Mouse (Mus musculus) lung, postnatal 4 days (tissue): Measurements from ENCODE around the gene Fcer2a.
A peak's percentile ranks its signal among the peaks of the same experiment; 100 is the strongest.

Source experiments
- DNase-seq, 2 experiments: peaks; one replicate each; pipeline ENCODE4 v3.0.0; 2021

Gene Fcer2a

DNA sequence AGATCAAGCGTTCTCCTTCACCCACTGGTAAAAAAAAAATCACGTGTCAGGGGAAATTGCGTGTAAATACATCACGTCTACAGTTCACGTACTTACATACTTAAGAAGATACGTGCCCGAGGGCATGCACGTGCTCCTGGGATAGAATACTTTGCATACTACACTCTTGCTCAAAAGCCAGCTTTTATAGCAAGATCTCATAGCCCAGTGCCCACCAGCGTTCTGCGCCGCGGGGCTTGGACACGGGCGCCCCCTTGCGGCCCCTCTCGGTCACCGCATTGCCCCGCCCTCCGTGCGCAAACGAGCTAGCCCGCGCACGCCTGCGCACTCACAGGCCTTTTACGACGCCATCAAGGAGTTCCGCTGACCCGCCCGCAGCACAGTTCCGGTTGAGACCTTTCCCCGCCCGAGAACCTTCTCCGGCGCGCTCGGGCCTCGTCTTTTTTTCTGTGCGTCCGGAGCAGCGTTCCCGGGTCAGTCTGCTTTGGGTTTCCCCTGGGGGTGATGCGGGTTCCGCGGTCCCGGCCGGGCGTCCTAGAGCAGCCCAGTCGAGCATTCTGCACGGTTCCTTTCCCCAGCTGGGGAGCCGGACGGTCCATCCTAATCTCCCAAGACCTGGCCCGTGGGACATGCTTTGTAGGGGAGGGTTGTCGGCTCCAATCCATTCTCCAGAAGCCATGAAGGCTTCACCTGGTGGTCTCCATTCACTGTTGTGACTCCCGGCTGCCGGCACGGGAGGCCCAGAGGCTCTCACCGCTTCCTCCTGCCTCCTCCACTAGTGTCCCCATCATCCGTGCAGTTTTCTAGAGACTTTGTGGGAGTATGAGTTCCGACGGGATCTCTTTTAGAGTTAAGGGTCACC lies 17.6 kb downstream of the Fcer2a start, which contains the start of gene Trappc5:
Trappc5 (plus strand) TSS at position 169 of the 862 bp plus-strand sequence.
- peak; percentile 96 for DNase-seq

DNA sequence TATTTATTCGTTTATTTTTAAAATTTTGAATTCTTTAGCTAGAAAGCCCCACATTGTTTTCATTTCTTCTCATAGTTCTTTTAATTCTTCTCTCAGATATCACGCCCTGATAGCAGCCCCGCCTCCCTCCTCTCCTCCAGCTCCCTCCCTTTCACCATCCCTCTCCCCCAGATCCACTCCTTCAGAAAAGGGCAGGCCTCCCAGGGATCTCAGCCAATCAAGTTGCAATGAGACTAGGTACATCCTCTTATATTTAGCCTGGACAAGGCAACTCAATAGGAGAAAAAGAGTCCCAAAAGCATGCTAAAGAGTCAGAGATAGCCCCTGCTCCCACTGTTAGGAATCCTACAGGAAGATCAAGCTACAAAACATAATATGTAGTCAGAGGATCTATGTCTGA lies 19.3 kb downstream of the Fcer2a start:
- DNase-seq: no peak

DNA sequence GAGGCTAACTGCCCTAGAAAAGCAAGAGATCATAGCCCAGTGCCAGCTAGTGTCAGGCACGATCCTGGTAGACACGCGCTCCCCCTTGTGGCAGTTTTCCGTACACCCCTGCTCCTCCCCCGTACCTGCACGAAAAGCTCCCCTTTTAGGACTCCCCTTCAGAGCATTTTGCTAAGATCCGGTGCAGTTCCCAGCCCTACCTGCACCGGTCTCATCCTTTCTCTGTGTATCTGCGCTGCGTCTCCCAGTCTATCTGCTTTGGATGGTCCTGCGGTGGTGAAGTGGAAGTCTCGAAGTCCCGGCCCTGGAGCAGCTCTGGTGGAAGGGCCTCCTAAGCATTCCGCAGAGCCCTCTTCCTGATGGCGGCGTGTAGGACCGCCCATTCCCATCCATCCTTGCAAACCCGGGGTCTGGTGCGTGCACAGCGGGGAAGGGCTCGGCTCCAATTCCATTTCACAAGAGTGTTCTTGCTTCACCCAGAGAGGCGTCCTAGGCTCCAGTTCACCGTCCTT lies 21.9 kb downstream of the Fcer2a start, which contains the start of gene Fcor:
Fcor (minus strand) TSS at position 383 of the 512 bp plus-strand sequence.
- peak; percentile 84 to 87 for DNase-seq

DNA sequence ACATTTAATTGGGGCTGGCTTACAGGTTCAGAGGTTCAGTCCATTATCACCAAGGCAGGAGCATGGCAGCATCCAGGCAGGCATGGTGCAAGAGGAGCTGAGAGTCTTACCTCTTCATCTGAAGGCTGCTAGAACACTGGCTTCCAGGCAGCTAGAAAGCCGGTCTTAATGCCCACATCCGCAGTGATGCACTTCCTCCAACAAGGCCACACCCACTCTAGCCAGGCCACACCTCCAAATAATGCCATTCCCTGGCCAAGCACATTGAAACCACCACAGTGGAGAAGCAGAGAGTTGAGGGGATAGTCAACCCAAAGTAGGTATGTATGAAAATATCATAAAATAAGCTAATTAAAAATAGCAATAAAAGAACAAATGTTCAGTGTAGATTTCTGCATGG lies 23.6 kb downstream of the Fcer2a start:
- DNase-seq: peak; percentile 59 to 73

DNA sequence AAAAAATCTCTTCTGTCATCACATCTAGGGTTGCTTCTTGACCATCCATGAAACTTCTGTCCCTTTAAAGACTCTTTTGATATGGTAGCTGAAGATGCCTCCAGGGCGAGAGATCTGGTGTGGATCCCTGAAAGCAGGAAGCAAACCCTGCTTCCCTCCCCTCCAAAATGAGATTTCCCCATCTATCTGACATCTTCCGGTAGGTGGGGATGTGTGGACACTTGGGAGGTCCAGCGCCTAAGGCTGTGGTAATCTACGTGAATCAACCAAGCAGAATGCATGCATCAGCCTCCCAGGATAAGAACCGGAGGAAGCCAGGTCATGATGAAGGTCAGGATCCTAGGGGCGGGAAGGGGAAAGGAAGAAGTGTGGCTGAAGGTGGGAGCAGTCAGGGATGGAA lies 28.5 kb downstream of the Fcer2a start, which contains the start of gene Mcemp1:
Mcemp1 (plus strand) TSS at position 248 of the 400 bp plus-strand sequence.
- peak in 1 of 2 experiments; percentile 43 for DNase-seq

DNA sequence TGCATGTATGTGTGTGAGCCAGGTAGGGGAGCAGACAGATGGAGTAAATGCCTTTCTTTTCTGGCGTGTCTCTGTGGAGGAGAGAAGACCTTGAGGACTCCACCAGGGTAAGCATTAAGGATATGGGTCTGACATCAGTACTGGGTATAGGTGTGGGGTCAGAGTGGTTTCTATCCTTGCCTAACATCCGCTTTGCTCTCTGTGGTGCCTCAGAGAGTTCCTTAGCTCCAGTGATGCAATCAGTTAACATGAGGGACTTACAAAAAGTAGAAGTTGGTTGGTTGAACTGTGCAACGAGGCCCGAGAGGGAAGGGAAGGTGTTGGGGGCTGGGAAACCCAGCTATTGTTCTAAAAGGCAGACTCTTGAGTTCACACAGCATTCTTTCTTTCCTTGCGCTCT lies 29.6 kb downstream of the Fcer2a start:
- peak in 1 of 2 experiments; percentile 24 for DNase-seq

DNA sequence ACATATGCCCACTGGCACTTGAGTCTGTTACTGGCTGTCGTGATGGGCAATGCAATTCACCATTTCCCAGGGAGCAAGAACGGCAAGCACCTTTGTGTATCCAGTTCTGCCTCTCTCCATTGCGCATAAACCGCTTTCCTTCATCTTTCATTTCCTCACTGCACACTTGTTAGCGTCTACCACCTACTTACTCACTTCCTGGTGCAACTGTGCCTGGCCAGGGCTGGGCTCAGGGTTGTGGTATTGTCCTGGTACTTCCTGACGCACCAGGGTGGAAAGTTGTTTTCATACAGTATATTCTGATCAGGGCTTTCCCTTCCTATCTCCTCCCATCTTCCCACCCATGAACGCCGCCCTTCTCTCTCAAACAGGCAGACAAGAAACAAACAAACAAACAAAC lies 33.1 kb downstream of the Fcer2a start:
- DNase-seq: peak; percentile 32 to 45

DNA sequence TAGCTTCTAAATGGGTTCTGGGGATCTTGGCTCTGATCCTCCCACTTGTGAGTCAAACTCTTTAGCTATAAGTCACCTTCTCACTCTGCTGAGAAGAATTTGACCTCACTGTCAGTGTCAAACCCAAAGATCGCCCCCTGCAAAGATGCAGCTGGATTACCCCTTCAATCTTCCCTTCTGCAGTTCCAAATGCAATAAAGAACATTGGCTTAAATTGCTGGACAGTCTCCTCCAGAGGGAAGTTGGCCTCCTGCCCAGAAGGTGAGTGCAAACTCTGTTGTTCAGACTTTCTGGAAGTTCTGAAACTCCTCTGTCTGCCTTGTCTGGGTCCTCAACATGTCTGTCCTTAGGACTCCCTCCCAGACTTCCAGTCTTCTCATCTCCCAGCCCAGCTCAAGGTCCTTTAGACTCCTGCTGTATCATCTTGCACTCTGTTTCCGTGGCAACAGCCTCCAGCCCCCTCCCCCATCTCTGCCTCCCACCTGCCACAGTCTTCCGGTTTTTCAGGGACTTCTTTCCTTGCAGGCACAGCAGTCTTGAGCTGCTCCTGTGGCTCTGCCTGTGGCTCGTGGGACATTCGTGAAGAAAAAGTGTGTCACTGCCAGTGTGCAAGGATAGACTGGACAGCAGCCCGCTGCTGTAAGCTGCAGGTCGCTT lies 37.1 kb downstream of the Fcer2a start:
- DNase-seq: no peak

DNA sequence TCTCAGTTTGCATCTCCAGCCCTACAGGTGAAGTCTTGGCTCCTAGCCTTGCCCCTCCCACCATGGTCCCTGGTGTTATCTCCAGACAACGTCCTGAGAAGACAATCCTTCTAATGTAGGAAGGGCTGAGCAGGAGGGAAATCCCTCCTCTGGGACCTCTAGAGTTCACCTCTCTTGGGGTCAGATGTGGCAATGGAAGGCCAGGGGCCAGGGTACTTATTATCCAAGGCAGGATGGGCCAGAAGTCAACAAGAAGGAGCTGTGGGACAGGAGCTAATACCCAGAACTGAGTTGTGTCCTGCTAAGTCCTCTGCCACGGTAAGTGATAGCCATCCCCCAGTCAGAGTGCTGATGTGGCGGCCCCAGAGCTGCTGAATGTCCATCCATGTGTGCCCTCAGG lies 38.4 kb downstream of the Fcer2a start, which contains the start of gene Retn:
Retn (plus strand) TSS at position 245 of the 400 bp plus-strand sequence.
- no peak for DNase-seq

DNA sequence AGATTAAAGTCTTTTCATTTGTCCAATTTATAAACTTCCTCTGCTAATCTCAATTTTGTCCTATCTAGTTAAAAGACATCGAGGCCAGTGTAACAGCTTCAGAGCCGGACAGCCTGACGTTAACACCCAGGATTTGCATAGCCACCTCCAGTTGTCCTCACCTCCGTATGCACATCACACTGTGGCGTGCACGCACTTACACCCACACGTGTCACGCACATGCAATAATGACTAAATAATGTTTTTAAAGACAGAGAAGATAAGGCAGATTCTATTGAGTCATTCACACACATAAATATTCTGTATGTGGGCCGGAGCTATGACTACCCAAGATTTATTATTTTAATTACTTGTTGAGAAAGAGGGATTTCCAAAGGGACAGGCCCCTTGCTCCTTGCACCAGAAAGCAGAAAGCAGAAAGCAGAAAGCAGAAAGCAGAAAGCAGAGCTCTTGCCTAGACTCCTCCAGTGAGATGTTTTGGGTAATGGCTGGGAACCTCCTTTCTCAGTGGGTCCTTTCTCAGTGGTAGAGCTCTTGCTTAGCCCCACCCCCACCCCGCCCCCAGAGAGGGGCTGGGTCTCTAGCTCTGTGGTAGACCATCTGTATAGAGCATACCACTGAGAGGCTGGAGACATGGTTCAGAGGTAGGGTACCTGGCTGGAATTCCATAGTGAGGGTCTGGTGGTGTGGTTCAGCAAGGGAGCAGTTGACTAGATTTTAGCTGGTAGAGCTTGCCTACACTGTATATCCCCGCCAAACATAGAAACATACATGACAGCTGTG lies 39.1 kb downstream of the Fcer2a start:
- no peak for DNase-seq

DNA sequence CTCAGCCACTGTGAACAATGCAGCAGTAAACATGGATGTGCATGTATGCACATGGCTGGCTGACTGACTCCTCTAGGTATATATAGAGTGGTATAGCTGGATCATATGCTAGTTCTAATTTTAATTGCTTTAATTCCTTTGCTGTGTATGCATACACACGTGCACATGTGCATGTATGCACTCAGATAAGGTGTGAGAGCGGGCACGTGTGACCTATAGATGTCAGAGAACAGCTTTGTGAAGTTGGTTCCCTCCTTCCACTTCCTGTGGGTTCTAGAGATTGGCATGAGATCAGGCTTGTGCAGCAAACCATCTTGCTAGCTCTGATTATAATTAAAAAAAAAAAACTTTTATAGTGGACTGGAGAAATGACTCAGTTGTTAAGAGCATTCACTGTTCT lies 41.1 kb downstream of the Fcer2a start:
- DNase-seq: no peak

DNA sequence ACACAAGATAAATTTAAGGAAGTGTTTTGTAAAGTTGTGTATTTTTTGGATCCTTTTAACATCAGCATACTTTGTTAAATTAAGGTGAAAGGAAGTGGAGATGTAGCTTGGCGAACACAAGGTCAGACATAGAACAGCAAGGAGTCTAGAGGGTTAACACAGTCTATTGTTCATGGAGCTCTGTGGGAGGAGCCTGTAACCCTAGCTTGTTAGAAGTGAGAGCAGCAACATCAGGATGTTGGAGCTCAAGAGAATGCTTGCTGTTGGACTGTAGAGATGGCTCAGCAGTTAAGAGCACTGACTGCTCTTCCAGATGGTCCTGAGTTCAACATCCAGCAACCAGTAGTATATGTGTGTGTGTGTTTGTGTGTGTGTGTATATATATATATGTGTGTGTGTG lies 45.0 kb downstream of the Fcer2a start:
- DNase-seq: no peak

DNA sequence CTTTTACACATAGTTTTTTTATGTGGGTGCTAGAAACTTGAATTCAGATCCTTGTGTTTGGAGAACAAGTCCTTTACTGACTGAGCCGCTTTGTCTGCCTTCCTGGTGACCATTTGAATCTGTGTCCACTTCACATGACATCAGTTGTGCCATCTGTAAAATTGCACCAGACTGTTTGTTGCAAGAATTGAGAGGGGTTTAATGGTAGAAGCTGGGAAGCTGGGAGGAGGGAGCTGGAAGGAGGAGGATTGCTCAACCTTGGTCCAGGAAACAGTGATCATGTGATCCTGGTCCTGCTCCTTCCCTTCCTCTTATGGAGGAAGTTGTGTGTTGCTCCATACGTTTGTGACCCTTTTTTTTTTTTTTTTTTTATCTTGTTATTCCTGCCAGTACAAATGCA lies 45.7 kb downstream of the Fcer2a start:
- peak in 1 of 2 experiments; percentile 55 for DNase-seq

DNA sequence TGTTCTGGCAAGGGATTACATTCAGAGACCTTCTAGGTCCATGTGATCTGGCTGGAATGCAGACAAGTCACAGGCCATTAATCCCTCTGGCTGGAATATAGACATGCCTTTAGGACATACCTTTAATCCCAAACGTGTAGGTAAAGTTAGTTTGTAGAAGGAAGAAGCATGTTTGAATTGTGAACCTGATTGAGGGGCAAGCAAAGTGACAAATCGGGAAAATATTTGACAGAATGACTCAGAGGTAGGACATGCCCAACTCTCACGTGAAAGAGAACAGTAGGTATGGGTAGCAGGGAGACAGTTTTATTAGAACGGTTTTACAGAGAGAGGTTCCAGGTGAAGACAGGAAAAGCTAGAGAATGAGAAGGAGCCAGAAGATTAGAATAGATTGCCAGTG lies 46.4 kb downstream of the Fcer2a start:
- no peak for DNase-seq

DNA sequence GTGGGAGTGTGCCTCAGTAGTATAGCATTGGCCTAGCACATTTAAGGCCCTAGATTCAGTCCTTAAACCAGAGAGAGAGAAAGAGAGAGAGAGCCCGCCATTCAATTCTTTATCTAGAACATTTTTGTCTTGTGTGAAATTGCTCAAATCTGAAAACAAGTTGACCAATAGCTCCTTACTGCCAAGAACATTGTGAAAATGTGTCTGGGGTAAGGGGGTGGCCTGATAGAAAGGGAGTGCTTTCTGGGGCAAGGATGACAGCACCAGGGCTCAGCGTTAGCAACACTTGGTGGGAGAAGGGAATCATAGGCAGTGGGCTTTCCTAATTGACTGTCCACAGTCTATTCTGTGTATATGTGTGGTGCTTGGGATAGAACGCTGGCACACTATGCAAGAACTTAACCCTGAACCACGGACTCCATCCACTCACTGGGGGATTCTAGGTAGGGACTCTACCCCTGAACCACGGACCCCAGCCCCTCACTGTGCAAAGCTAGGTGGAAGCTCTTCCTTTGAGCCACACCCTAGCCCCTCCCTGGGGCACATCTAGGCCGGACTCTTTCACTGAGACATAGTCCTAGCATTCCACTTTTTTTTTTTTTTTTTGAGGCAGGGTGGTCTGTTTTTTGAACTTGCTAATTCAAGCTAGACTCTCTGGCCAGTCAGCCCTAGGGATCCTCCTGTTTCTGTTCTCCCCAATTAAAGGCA lies 47.0 kb downstream of the Fcer2a start:
- no peak for DNase-seq

DNA sequence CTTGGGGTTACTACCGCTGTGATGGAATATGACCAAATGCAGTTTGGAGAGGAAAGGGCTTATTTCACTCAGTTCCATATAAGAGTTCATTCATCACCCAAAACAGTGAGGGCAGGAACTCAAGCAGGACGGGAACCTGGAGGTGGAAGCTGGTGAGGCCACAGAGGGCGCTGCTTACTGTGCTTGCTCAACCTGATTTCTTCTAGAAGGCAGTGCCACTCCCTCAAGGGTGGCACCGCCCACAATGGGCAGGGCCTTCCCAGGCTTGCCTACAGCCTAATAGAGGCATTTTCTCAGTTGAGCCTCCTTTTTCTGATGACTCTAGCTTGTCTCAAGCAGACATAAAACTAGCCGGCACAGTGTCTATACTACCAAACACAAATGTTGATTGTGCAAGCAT lies 48.2 kb downstream of the Fcer2a start:
- peak; percentile 80 to 82 for DNase-seq
